ENCODE assay signal across 23 mouse cellular contexts in genomic region chr8:63109761-63110160, GRCm38 (mm10).
DNase-seq lines count a peak whose midpoint lies in the region; ATAC-seq and TF ChIP-seq lines count a peak whose summit lies in the region.
"Had no signal": no experiment of that assay in that cellular context is flagged by ENCODE, and none has a peak within 500 bp of the region (broad histone marks: within the 10 kb centered on the region; RNA-seq: fewer than 3 reads in every experiment).

No protein-coding gene starts in this region.

- no peaks in the 10 kb centered on the region for H3K27me3 ChIP-seq in midbrain, embryonic 15.5 days (replicated peaks)
- H3K27me3 ChIP-seq: forebrain, embryonic 13.5 days; hindbrain, embryonic 12.5 days; hindbrain, embryonic 15.5 days; Patski had no signal

- ATAC-seq in midbrain, embryonic 15.5 days (replicated peaks), result no peak
- ATAC-seq: forebrain, embryonic 13.5 days; forebrain, postnatal 0 days; Patski had no signal

- no peaks in the 10 kb centered on the region for H3K36me3 ChIP-seq in midbrain, embryonic 15.5 days (replicated peaks)
- H3K36me3 ChIP-seq: forebrain, embryonic 10.5 days; hindbrain, embryonic 12.5 days; hindbrain, embryonic 15.5 days had no signal

- H3K27ac ChIP-seq in layer of hippocampus, adult 2 months, result peak overlapping the region; percentile 65; the same call in 1 of the 2 replicates
- no peak overlapping the region for H3K27ac ChIP-seq in midbrain, embryonic 15.5 days
- H3K27ac ChIP-seq: forebrain, embryonic 10.5 days; forebrain, embryonic 13.5 days; hindbrain, embryonic 12.5 days; hindbrain, embryonic 15.5 days had no signal

- peak; percentile 8 for DNase-seq in cerebellum, adult 9-10 months
- no peak for DNase-seq in cerebellum, postnatal 25 days
- DNase-seq in layer of hippocampus, adult 2 months (ENCODE audit: low spot score in 2 of 2), result no peak
- no peak for DNase-seq in layer of hippocampus, postnatal 10 days (ENCODE audit: low spot score in 2 of 2)
- peak; percentile 10 for DNase-seq in retina, postnatal 1 day
- no peak for DNase-seq in retina, embryonic 14.5 days (ENCODE audit: low spot score)
- DNase-seq in thymus, adult 18-20 months, result no peak
- DNase-seq: adrenal gland, postnatal 10 days; adrenal gland, postnatal 36 days; cerebellum, adult 11-12 months; cerebellum, adult 8-10 months; cerebellum, postnatal 14 days; forebrain, postnatal 0 days; gastrocnemius, postnatal 10 days; gastrocnemius, postnatal 36 days; heart, adult 11 months had no signal

- WGBS in midbrain, embryonic 15.5 days, result 40% methylated on average over 1 of the region's 1 CpGs

- no peak overlapping the region for H3K4me2 ChIP-seq in midbrain, embryonic 15.5 days
- H3K4me2 ChIP-seq: forebrain, embryonic 13.5 days; heart, embryonic 11.5 days; hindbrain, embryonic 12.5 days; hindbrain, embryonic 15.5 days had no signal

- no peak overlapping the region for H3K4me3 ChIP-seq in layer of hippocampus, adult 2 months
- no peak overlapping the region for H3K4me3 ChIP-seq in midbrain, embryonic 15.5 days
- H3K4me3 ChIP-seq: forebrain, embryonic 10.5 days; forebrain, embryonic 13.5 days; hindbrain, embryonic 12.5 days; hindbrain, embryonic 15.5 days had no signal

- H3K9ac ChIP-seq in midbrain, embryonic 15.5 days, result no peak overlapping the region
- H3K9ac ChIP-seq: forebrain, embryonic 13.5 days; forebrain, postnatal 0 days; hindbrain, embryonic 12.5 days; hindbrain, embryonic 15.5 days had no signal

- H3K9me3 ChIP-seq in midbrain, embryonic 15.5 days, result no peaks in the 10 kb centered on the region
- H3K9me3 ChIP-seq: forebrain, embryonic 10.5 days; forebrain, embryonic 13.5 days; hindbrain, embryonic 12.5 days; hindbrain, embryonic 15.5 days had no signal

- H3K4me1 ChIP-seq in midbrain, embryonic 15.5 days, result no peaks in the 10 kb centered on the region
- H3K4me1 ChIP-seq: forebrain, embryonic 10.5 days; forebrain, embryonic 13.5 days; hindbrain, embryonic 12.5 days; hindbrain, embryonic 15.5 days had no signal

- no peak for TF ChIP-seq CTCF in layer of hippocampus, adult 2 months (conservative IDR thresholded peaks at IDR 0.05)

Comparison
In these comparisons a context has a peak if more than half of its experiments do, and no peak if none do; other contexts are left out.
1. DNase-seq: peak in cerebellum, adult 9-10 months (single experiment) and retina, postnatal 1 day (single experiment); none in cerebellum, postnatal 25 days (0 of 2), layer of hippocampus, adult 2 months (0 of 2), layer of hippocampus, postnatal 10 days (0 of 2), retina, embryonic 14.5 days (single experiment) and thymus, adult 18-20 months (0 of 2).